Mouse (Mus musculus) embryonic facial prominence, embryonic 13.5 days (tissue): ENCODE measurements around the gene Wfdc15a. TPM values are rescaled to one million over a fixed set of nuclear protein-coding genes. Genes with fewer than 3 reads are reported as not detected.

Source experiments
- ATAC-seq: fragments of 200-750 bp; cut with Nextera tagmentation; 2 replicates; pipeline ENCODE4 v1.8.0; 2017; ENCODE audit warnings: low read depth; ENCODE audit not compliant: insufficient number of reproducible peaks, insufficient read depth, low FRiP score, low TSS enrichment
- H3K27ac ChIP-seq: fragments of 300-500 bp; sonication (generic); 2 replicates; pipeline ENCODE4 v1.5.1; 2015; ENCODE audit warnings: moderate library complexity, mild to moderate bottlenecking, inconsistent platforms
- H3K27me3 ChIP-seq: fragments of 300-500 bp; sonication (generic); 2 replicates; pipeline ENCODE4 v1.6.1; 2015; ENCODE audit warnings: mild to moderate bottlenecking, inconsistent platforms
- H3K36me3 ChIP-seq: fragments of 300-500 bp; sonication (generic); 2 replicates; pipeline ENCODE4 v1.6.1; 2015; ENCODE audit warnings: mild to moderate bottlenecking, inconsistent platforms
- H3K4me1 ChIP-seq: fragments of 300-500 bp; sonication (generic); 2 replicates; pipeline ENCODE4 v1.6.1; 2015; ENCODE audit warnings: inconsistent platforms
- H3K4me2 ChIP-seq: fragments of 300-500 bp; sonication (generic); 2 replicates; pipeline ENCODE4 v1.6.1; 2015; ENCODE audit warnings: moderate library complexity, mild to moderate bottlenecking, inconsistent platforms
- H3K4me3 ChIP-seq: fragments of 300-500 bp; sonication (generic); 2 replicates; pipeline ENCODE4 v1.5.1; 2015; ENCODE audit warnings: mild to moderate bottlenecking, inconsistent platforms
- H3K9ac ChIP-seq: fragments of 300-500 bp; sonication (generic); 2 replicates; pipeline ENCODE4 v1.6.1; 2015; ENCODE audit warnings: mild to moderate bottlenecking, inconsistent platforms
- H3K9me3 ChIP-seq: fragments of 300-500 bp; sonication (generic); 2 replicates; pipeline ENCODE4 v1.6.1; 2016; ENCODE audit warnings: inconsistent platforms
- WGBS: fragments of 180-500 bp; shearing (Covaris S2); methylation state at CpG from one replicate; pipeline ENCODE4 v1.1.7; 2015; ENCODE audit warnings: mixed read lengths; 5-methylcytosine and 5-hydroxymethylcytosine counted together
- polyA plus RNA-seq: library from polyadenylated mRNA; unstranded; fragments of >200 nt; fragmentation: Nextera tagmentation; extraction: Ambion mirVana; gene quantifications from 2 replicates; pipeline ENCODE4 v1.2.1, GENCODE M21; 2015

Gene Wfdc15a
- polyA plus RNA-seq, 1 experiment from 2014 or later = not detected

DNA sequence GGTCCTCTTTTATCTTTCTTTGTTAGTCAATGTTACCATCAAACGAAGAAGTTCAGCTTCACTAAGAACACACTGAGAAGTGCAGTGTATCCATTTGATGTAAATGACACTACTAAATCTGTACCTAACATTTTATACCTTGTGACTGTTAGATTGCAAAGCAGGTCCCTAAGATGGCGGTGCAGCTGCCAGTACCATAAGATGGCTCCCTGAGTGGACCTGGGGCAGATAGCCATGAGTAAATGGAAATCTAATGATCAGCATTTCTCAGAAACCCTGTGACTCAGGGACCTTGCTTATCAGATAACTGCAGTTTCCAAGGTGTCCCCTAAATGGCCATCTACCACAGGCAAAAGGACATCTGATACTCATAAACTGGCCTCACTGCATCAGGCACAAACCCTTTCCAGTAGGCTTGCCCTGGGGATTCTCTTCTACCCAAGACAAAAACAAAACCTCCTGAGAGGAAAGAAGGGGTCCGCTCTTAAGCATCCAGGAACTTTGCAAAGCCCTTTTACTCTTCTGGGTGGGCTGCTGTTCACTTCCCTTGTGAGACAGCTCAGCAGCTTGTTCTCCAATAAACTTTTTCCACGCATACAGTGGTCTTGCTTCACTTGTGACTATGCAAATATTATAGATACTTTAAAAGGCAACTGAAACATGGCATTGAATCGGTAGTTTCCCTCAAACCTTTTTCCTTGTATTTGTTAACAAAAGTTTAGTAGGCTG is 3.8 kb downstream of the Wfdc15a start:
- Histone ChIP-seq H3K4me2 (no peak overlapping the region), H3K36me3 (no peaks in the 10 kb centered on the region), H3K27me3 (no peaks in the 10 kb centered on the region), H3K4me1 (no peaks in the 10 kb centered on the region), H3K9me3 (no peaks in the 10 kb centered on the region), H3K27ac (no peak overlapping the region), H3K9ac (no peak overlapping the region), H3K4me3 (no peak overlapping the region)
- no peak for ATAC-seq
- 84% methylated on average over 5 of the region's 5 CpGs for WGBS

DNA sequence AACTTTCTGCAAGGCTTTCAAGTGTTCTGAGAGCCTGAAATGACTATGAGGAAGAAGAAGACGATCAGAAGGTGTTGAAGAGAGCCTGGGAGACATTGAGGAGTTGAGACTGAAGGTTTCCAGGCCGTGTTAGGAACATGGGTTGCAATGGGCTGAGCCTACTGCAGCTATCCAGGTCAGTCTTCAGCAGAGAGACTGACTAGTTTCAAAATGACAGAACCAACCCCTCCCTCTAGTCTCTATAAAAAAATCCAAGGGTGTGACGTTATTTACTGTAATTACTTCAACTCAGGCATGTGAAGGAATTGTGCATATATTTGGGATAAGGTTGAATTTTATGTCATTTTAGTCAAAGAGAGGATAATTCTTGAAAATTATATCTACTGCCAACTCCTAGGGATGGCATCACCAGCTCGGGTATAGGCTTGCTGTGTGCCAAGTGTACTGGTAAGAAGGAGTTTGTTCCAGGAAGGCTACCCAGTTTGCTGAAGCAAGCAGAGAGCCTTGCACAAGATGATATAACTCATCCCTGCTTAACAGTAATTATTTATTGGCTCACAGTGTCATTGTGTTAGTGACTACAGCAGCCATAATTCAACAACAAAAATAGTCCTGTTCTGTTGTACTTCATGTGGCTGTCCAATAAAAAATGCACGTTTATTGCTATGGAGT is 4.8 kb downstream of the Wfdc15a start:
- Histone ChIP-seq H3K27ac (no peak overlapping the region), H3K4me1 (no peaks in the 10 kb centered on the region), H3K4me2 (no peak overlapping the region), H3K4me3 (no peak overlapping the region), H3K36me3 (no peaks in the 10 kb centered on the region), H3K27me3 (no peaks in the 10 kb centered on the region), H3K9me3 (no peaks in the 10 kb centered on the region), H3K9ac (no peak overlapping the region)
- WGBS = 85% methylated on average over 5 of the region's 5 CpGs
- ATAC-seq = no peak

DNA sequence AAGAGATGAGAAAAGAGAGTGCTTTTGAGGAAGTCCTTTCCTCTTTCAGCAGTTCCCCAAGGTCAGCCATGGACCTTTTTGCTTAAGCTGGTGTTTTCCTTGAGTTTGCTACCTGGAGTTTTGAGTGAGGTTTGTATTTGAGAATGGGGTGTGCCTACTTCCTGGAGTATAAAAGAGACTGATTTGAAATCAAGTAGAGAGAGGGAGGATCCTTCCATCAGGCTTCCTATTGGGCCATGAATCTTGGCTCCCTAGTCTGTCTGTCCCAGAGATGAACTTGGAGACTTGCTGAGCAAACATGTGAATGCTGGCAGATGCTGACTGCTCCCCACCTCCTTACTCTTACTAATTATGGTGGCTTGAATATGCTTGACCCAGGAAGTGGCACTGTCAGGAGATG is 7.7 kb downstream of the Wfdc15a start:
- ATAC-seq = no peak

DNA sequence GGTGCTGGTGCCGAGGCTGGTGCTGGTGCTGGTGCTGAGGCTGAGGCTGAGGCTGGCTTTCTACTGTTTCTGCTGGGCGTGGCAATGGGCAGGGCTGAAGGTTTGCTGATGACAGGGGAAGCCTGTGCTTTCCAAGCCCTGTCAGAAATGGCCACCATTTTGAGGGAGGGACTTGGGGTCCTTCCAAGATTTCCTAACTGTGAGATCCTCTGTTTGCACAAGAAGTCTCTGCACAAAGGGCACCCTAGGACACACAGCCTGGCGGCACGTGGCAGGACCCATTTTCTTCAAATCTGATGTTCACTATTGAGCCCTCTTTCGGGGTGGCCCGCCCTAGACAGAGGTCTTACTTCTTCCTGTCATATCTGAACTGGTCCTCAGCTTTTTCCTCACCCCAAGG is 9.4 kb downstream of the Wfdc15a start, which contains the start of gene Wfdc12:
TSS of gene Wfdc12 (minus strand) at position 33 of the 400 bp plus-strand sequence.
- Histone ChIP-seq H3K9ac (no peak within 1 kb of the TSS), H3K4me1 (no peaks in the 10 kb centered on the region), H3K4me2 (no peak within 1 kb of the TSS), H3K27me3 (no peaks in the 10 kb centered on the region), H3K9me3 (no peaks in the 10 kb centered on the region), H3K36me3 (no peaks in the 10 kb centered on the region), H3K27ac (no peak within 1 kb of the TSS), H3K4me3 (no peak within 1 kb of the TSS)
- ATAC-seq = no peak
- WGBS = 91% methylated on average over 6 of the region's 6 CpGs

More for the DNA sequence above, 7.7 kb downstream of the Wfdc15a start:
- H3K27ac ChIP-seq = no peak overlapping the region
- no peak overlapping the region for H3K4me3 ChIP-seq
- H3K4me2 ChIP-seq = no peak overlapping the region
- H3K27me3 ChIP-seq = no peaks in the 10 kb centered on the region
- H3K9me3 ChIP-seq = no peaks in the 10 kb centered on the region
- H3K36me3 ChIP-seq = no peaks in the 10 kb centered on the region
- no peaks in the 10 kb centered on the region for H3K4me1 ChIP-seq
- no peak overlapping the region for H3K9ac ChIP-seq

DNA sequence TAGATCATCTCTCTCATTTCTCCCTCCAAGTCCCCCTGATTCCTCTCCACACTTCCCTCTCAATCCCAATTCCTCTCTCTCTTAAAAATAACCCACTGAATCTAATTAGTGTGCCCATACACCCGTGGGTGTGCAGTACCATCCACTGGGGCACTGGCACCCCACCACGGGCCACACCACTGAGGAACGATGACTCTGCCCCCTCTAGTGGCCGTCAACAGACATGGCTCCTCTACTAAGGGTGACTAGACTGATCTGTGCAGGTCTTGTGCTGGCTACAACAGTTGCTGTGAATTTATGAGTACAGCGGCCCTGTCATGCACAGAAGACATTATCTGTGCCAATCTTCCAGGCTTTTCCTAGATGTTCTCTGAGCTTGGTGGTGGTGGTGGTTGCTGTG is 11.2 kb downstream of the Wfdc15a start:
- no peak overlapping the region for H3K4me3 ChIP-seq
- 27% methylated on average over 5 of the region's 5 CpGs for WGBS
- no peak overlapping the region for H3K27ac ChIP-seq
- no peak overlapping the region for H3K9ac ChIP-seq
- H3K27me3 ChIP-seq = no peaks in the 10 kb centered on the region
- H3K9me3 ChIP-seq = no peaks in the 10 kb centered on the region
- H3K4me2 ChIP-seq = no peak overlapping the region
- no peak for ATAC-seq
- H3K4me1 ChIP-seq = peaks cover 8% of the 10 kb centered on the region
- H3K36me3 ChIP-seq = no peaks in the 10 kb centered on the region

DNA sequence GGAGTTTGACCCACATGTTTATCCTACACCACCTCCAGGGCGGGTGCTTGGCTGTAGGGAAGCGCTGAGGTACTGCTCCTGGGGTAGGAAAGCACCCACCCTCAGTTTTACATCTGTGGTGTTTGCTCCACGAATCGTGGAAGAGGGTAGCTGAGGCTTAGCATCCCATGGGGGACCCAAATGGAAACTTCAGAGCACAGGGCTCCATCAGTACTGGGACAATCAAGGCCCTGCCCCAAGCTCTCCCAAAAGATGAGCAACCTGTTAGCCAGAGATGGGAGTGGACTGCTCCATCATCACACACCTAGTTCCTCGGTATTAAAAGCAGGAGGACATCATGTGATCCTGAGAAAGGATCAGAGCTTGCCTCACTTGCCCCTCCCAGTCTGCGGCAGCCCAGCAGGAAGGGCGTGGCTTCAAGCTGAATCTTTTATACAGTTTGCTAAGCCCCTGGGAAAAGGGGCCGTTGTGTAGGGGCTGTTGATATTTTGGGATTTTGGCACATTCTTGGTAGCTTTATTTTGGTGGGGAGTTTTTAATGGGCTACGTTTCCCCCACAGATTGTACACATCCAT is 15.7 kb downstream of the Wfdc15a start:
- Histone ChIP-seq H3K4me3 (no peak overlapping the region), H3K9ac (no peak overlapping the region), H3K27me3 (0 out of 2 replicates have a peak, but pooled peaks cover 6% of the 10 kb centered on the region), H3K4me1 (peaks cover 14% of the 10 kb centered on the region), H3K27ac (no peak overlapping the region), H3K9me3 (no peaks in the 10 kb centered on the region), H3K4me2 (no peak overlapping the region), H3K36me3 (no peaks in the 10 kb centered on the region)
- 41% methylated on average over 9 of the region's 9 CpGs for WGBS
- ATAC-seq = no peak

DNA sequence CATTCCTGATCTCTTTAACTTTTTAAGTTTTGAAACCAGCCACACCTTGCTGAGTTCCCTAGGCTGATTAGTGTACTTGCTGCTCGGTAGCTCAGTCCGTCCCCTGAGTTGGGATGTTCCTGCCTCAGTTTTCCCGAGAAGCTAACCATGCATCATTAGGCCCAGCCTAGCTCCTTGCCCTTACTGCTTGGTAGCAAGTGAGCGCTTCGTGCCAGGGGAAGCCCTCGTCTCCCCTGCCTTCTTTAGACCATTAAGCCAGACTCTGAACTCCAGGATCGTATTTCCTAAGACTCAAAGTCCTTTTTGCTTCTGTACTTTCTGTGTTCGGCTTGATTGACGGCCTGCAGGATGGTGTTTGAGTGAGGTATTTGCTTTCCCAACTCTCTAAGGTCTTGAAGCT is 16.6 kb downstream of the Wfdc15a start:
- no peak overlapping the region for H3K27ac ChIP-seq
- H3K9ac ChIP-seq = no peak overlapping the region
- no peaks in the 10 kb centered on the region for H3K36me3 ChIP-seq
- H3K27me3 ChIP-seq = 0 out of 2 replicates have a peak, but pooled peaks cover 6% of the 10 kb centered on the region
- no peak for ATAC-seq
- WGBS = 52% methylated on average over 9 of the region's 9 CpGs
- H3K4me3 ChIP-seq = no peak overlapping the region
- H3K4me1 ChIP-seq = peaks cover 14% of the 10 kb centered on the region
- no peak overlapping the region for H3K4me2 ChIP-seq
- no peaks in the 10 kb centered on the region for H3K9me3 ChIP-seq

DNA sequence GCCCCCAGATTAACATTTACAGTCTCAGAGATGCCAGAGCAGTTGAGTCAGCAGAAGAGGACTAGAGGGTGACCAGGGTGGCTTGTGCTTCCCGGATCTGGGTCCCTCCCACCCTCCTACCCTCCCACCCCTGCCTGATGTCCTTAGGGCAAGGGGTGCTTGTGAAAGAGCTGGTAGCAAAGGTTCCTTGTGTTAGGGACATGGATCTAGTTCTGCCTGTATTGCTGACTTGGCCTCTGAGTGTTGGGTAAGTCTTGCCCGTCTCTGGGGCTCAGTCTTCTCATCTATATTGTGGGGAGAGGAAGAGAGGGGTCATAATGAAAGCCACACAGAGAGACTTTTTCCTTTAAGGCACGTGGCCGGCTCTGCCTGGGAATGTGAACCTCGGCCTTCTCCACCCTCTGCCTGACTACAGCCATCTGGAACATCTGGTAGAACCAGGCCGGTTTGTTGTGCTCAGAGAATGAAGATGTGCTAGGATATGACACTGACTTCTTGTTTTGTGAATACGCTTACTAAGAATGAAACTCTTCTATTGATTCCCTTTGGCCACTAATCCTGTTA is 17.2 kb downstream of the Wfdc15a start, which contains the start of gene Wfdc5:
TSS of gene Wfdc5 (minus strand) at position 51 of the 564 bp plus-strand sequence.
- WGBS = 65% methylated on average over 7 of the region's 7 CpGs

DNA sequence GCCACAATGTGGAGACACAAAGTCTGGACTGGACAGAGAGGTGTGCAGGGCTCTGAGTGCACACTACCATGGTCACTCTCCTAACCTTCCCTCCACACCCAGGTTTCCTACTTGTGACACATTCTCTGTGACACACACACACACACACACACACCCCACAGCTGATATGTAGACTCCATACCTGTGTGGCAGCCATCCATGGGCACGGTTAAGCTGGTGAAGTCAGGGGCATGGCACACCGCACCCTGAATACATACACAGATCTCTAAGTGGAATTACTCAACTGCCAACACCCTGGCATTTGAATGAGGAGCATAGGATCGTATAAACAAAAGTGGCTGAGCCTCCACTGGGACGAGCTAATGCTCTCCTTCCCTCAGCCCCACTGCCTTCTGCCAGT is 19.2 kb downstream of the Wfdc15a start:
- no peak for ATAC-seq
- Histone ChIP-seq H3K4me3 (no peak overlapping the region), H3K4me2 (no peak overlapping the region), H3K27ac (no peak overlapping the region), H3K36me3 (no peaks in the 10 kb centered on the region), H3K27me3 (peaks cover 14% of the 10 kb centered on the region; the same call in 1 of the 2 replicates), H3K9me3 (no peaks in the 10 kb centered on the region), H3K9ac (no peak overlapping the region), H3K4me1 (peaks cover 14% of the 10 kb centered on the region)
- 89% methylated on average over 4 of the region's 4 CpGs for WGBS

More for the DNA sequence above, 17.2 kb downstream of the Wfdc15a start, which contains the start of gene Wfdc5:
- Histone ChIP-seq H3K27ac (no peak within 1 kb of the TSS), H3K4me3 (no peak within 1 kb of the TSS), H3K27me3 (0 out of 2 replicates have a peak, but pooled peaks cover 6% of the 10 kb centered on the region), H3K9ac (no peak within 1 kb of the TSS), H3K4me2 (no peak within 1 kb of the TSS), H3K36me3 (no peaks in the 10 kb centered on the region), H3K4me1 (peaks cover 14% of the 10 kb centered on the region), H3K9me3 (no peaks in the 10 kb centered on the region)
- ATAC-seq = no peak

DNA sequence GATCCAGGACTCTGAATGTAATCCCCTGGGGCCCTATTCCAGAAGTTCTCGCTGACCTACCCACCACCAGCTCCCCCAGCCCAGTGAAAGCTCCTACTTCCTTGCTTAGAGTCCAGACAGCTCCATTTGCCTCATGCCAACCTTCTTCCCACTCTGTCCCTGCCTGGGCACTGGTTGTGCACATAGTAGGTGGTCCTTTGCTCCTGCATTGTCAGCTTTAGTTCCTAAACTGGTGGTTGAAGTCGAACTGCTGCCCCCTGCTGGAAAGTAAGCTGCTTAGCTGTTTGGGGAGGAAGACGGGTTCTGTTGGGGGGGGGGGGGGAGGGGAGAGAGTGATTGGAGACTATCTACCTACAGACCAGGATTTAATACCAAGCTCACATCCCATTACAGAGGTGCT is 19.8 kb downstream of the Wfdc15a start:
- no peak for ATAC-seq
- whole genome bisulfite sequencing = 30% methylated on average over 3 of the region's 3 CpGs
- H3K9ac ChIP-seq = no peak overlapping the region
- no peak overlapping the region for H3K27ac ChIP-seq
- H3K9me3 ChIP-seq = no peaks in the 10 kb centered on the region
- peaks cover 14% of the 10 kb centered on the region; the same call in 1 of the 2 replicates for H3K27me3 ChIP-seq
- no peaks in the 10 kb centered on the region for H3K36me3 ChIP-seq
- H3K4me2 ChIP-seq = no peak overlapping the region
- H3K4me3 ChIP-seq = no peak overlapping the region
- H3K4me1 ChIP-seq = peaks cover 14% of the 10 kb centered on the region

DNA sequence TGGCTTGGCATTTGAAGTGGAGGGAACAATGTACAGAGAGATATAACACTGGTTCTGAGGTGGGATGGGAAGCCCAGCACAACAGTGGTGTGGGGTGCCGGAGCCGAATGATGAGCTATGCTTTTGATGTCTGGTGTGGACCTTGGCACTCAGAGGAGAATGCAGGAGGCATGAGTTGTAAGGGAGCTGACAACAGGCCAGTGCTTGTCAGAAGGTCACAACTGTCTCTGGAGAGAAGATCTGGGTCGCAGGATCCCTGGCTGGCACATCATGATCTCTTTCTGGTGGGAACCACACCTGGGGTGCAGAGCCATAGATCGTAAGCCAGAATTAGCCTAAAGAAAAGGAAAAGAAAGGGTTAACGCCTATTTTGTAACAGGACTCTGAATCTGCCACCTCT is 22.1 kb downstream of the Wfdc15a start:
- Histone ChIP-seq H3K27ac (no peak overlapping the region), H3K36me3 (no peaks in the 10 kb centered on the region), H3K9ac (no peak overlapping the region), H3K4me2 (no peak overlapping the region), H3K4me1 (peaks cover 3% of the 10 kb centered on the region; the same call in 1 of the 2 replicates), H3K9me3 (no peaks in the 10 kb centered on the region), H3K4me3 (no peak overlapping the region), H3K27me3 (peaks cover 27% of the 10 kb centered on the region)
- ATAC-seq = no peak
- 67% methylated on average over 5 of the region's 5 CpGs for WGBS
